Mouse (Mus musculus) megakaryocyte, adult 5-6 weeks (primary cell): Measurements from ENCODE around the gene Gpr34. TPM values are rescaled to one million over a fixed set of nuclear protein-coding genes. Genes with fewer than 3 reads are reported as not detected.
A peak's percentile ranks its signal among the peaks of the same experiment; 100 is the strongest.

Experiments
- ATAC-seq: 2 replicates; pipeline ENCODE4 v1.8.0; 2016; ENCODE audit warnings: mild to moderate bottlenecking, inconsistent platforms; ENCODE audit not compliant: poor library complexity, severe bottlenecking
- total RNA-seq, 2 experiments: library from RNA; stranded (forward) in 1 of 2; stranded (reverse) in 1 of 2; fragments of 153-499, 151-499 nt in 1 of 2; fragments of 221-1000, 200-1000 nt in 1 of 2; gene quantifications; 2 replicates each; pipeline versions ENCODE4 v1.2.3 to v1.2.4; 2015 to 2017

The Gpr34 gene
- total RNA-seq (2015) (5.5 and 10.6 TPM in 2 replicates), total RNA-seq (2017) (7.4 and 8.7 TPM in 2 replicates)

DNA sequence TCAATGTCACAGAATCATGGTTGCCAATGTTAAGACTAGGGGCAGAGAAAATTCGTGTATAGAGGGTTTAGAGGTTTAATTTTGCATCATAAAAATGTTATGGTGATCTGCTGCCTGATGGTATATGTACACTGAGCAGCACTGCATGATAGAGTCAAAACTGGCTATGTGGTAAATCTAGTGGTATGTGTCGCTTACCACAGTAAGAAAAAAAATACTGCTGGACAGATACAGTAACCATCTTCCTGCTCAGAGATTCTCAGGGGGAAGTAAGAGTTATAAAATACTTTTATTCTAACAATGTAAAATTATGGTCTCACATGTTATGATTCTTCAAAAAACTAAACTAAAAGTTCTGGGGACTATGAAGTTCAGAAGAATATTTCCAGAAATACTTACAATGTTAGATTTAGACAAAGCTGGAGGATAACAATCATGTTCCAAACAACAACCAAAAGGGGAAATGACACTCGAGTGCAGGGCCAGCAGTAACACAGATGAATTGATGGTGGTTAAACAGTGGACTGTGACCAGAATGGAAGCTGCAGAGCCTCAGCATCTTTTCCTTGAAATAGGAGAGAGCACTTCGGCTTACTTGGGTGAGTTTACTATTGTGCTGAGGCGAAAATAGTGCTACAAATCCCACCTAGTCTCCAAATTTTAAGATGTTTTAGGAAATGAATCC lies at the start of gene Gpr34:
Gpr34 (plus strand) TSS at position 491 of the 685 bp plus-strand sequence.
- ATAC-seq: peak; percentile 71

DNA sequence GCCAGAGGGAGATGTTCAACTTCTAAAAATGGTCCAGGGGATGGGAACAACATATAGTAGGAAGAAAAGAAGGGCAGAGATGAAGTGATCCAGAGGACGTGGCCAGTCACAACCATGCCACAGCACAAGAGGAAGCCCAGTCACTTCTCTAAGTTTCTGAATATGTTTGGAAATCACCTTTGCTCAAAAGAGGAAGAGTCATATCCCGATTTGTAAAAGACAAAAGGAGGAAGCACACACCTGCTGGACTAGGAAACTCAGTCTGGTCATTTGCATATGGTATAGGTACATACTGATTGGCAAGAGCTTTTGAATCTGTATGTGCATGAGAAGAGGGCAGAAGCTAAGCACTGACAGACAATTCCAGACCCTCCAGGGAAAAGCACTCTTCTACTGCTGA lies 32.5 kb upstream of the Gpr34 start:
- peak; percentile 95 for ATAC-seq

DNA sequence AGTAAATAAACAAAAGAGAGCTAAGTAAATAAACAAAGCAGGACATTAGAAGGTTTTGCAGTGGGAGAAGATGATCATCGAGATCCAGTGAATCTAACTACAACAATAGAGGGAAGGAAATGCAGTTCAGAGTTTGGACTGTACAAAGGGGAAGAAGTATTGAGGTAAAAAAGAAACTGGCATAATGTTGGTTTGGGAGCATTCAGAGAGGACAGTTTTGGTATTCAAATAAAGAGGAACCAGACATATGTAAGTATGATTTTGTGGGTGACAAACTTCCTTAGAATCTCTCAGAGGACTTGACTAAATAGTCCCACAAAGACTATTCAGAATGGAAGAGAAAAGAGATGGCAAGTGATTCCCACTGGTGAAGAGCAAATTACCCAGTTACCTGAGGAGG lies 31.9 kb upstream of the Gpr34 start:
- ATAC-seq: peak; percentile 77

DNA sequence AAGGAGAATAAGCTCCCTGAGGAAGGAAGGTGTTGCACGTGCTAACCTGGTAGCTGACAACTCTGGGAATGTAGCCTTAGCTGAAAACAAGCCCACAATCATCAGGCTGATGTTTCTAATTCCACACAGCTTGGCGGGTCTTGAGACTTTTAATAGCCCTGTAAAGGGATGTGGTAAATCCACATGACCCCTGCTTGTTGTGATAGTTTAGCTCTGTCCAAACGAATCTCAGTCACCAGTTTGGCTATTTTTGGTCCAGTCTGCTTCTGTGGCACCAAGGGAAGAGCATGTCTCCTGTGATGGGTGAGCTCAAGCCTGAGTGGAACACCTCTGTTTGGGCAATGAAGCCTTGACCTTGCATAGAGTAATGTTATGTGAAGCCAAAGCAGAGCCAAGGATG lies 25.1 kb upstream of the Gpr34 start:
- ATAC-seq: no peak

DNA sequence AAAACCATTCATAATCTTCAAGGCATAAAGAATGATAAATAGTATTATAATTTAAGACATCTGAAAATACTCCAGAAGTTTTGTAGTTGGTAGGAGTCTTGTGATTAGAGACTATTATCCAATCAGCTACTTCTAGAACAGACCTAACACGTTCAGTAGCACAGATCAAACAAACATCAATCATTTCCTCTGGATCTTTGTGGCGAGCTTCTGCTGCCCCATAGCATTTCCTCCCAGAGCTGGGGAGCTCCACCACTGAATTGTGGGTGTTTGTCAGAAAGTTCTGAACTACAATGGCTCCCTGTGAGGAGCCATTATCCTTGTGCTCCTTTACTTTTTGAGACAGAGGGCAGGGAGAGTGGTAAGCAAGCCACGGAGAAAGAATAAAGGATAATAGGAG lies 24.1 kb upstream of the Gpr34 start:
- ATAC-seq: no peak

DNA sequence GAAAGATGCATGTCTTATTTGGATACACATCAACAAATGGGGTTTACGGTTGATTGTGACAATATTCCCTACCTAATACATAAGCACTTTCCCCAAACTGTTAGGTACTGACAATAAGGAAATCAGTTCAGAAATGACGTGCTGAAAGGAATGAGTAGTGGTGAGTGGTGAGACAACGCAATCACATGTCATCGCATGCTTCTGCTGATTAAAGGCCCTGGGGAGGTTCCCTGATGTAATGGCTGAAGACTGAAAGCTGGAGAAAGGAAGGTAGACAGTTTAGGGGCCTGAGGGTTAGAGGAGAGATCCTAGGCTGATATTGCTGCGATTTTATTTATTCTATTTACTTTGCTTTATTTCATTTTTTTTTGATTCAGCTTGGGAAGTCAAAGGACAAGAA lies 20.8 kb upstream of the Gpr34 start:
- ATAC-seq: no peak

DNA sequence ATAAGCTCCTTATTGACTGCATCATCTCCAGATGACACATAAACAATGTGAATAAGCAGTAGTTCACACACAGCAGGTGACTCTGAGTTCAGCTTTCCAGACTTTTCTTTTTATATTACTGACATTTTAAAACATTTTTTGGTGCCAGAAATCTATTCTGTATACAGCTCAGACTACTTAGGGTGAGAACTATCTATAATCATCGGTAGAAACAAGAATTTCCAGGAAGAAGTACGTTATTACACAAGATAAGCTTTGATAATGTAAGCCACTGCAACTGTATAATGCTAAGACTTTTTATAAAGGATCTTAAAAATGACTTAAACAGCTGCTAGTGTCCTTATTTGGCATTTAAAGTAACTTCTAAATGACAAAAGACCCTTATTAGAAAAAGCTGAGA lies 19.8 kb upstream of the Gpr34 start:
- no peak for ATAC-seq

DNA sequence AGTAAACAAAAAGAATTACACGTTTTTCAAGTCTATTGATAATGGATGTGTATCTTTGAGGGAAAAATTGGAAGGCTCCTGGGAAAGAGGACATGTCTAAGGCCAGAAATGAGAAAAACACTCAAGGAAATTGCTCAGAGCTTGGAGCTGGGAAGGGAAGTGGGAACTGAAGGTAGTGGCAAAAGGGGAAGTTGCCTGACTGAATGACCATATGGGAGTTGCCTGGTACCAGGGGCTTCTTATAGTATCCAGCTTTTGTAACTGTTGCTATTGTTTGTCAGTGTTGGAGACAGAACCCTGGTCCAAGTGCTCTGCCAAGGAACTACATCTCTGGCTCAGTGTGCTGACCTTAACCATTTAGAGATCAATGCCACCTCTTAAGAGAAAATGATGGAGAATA lies 15.2 kb upstream of the Gpr34 start:
- peak; percentile 67 for ATAC-seq

DNA sequence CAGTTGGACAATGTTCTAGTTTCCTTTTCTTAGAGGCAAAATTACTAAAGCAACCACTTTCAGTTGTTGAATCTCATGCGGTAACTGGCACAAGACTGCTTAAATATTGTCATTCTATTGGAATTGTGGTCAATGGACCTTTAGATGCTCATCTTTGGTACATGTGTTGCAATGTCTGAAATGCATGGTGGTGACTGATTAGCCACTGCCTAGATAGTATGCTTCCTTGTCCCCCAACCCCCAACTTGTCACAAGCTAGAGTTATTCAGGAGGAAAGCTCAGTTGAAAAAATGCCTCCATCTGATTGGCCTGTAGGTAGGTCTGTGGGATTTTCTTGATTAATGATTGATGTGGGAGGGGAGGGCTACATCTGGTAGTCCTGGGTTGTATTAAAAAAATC lies 14.6 kb upstream of the Gpr34 start:
- ATAC-seq: 0 out of 2 replicates have a peak, but pooled peaks have one; percentile 30

DNA sequence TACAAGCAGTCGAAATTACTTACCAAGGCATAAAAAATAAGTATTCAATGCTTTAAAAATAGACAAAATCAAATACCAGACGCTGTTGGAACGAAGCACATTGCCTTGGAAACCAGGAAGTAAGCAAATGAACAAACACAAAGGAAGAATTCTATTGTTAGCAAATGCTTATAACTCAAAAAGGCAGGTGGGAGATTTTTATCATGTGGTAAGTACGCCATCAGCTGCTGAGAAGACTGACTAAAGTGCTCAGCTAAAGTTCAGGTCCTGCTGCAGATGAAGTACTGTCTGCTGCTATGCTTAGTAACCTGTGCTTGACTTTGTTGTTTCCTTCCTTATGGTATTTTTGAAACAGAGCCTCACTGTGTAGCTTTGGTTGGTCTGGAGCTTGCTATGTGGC lies 13.4 kb upstream of the Gpr34 start:
- ATAC-seq: no peak

DNA sequence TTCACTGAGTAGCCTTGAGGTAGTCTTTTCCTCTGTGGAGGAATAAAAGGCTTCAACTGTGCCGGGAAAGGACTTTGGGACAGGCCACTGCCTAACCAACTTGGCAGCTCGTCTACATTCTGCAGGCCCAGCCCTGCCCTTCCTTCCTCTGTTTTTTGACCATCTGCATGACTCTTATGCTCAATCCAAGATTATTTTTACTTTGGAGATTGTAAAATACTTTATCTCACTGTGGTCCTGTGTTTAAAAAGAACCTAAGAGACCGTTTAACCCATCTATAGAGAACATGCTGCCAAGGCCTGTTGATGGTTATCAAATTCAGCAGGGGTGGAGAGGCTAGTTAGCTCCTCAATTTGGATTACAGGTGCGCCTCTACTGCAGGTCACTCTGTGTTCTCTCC lies 10.4 kb upstream of the Gpr34 start:
- no peak for ATAC-seq

DNA sequence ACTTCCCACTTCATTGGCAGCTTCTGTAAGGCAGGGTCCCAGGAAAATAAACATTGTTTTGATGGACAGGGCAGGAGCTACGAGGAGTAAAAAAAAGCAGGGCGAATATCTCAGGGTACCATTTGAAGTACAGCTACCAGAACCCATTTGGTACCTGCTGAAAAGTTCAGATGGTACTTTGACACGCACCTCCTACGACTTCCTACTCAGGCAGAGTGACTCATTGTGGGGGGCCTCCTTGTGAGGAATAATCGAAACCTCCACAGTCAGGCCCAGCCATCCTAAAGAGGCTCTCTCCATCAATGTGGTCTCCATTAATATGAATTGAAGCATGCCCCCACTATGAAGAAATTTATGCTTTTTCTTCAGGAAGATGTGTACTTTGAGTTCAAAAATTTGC lies 9.2 kb upstream of the Gpr34 start:
- ATAC-seq: no peak

DNA sequence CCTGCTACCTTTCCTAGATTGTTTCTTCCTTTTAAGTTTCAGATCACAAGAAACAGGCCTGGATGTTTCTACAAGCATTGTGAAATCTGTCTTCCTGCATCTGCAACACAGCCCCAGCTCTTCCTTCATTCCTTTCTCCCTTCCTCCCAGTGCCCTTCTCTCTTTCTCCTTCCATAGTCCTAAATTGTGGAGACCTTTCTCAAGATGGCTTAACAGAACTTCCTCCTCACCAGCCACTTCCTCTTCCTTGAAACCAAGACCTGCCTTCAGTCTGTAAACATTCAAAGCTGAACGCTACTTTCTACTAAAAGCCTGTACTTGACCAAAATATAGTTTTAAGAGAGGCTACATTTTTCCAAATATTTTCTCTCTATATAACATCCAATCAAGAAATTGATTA lies 4.5 kb downstream of the Gpr34 start:
- ATAC-seq: peak; percentile 90

DNA sequence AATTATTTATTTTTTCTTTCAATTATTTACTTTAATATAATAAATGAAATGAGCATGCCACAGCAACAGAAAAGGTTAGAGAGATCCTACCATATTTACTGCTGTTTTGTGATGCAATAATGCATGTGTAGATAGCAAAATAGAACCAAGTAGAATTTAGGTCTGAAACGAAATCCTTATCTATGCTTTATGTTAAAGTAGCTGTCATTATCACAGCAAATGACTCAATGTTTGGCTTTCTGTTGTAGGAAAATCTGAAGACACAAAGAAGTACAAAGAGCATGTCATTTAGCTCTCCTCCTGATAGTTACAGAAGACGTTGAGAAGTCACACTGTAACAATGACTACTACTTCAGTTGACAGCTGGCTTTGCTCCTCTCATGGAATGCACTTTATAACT lies 7.0 kb downstream of the Gpr34 start:
- no peak for ATAC-seq

DNA sequence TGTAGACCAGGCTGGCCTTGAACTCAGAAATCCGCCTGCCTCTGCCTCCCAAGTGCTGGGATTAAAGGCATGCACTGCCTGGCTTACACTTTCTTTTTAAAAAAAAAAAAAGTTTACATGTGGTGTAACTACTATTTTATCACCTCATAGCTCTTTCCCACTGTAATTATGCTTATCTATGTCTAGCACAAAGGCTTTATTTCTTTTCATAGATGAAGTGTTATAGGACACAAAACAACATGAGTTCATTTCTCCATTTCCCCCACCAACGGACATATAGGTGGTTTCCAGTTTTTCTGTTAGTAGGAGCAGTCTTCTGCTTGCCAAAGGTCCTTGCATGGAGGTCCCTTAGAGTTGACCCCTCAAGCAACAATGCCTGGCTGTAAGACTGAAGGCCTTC lies 20.0 kb downstream of the Gpr34 start:
- ATAC-seq: no peak

DNA sequence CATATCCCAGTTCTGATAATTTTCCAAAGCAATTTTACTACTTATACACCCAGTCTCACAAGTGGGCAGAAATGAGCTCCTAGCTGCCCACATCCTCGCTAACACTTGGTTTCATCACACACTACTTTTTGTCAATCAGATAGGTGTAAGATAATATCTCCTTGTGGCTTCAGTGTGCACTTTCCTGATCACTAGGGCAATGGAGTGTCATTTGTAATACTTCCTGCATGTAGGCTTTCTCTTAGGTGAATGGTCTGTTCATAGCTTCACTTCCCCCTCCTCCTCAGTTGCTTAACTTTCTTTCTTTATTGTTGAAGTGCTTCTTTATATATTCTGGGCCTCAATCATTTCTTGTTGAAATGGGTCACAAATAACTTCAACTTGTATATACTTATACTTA lies 20.4 kb downstream of the Gpr34 start:
- ATAC-seq: peak; percentile 62

DNA sequence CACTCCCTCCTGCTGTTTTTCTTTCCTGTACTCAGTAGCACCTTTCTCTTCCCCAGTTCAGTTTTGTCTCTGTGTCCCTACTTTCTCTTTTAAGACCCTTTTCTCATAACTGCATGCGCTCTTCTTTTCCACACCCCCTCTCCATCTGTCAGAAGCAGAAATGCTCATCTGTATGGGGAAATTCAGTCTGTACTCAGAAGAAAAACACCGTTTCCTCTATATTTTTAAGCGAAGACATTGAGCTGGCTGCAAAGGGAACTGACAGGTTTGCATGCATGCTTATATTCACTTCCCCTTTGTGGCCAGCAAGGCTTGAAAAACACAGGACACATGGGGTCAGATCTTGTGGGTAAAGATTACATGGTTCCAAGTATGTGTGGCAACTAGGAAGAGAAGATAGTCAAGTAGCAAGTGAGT lies 23.1 kb downstream of the Gpr34 start:
- ATAC-seq: peak; percentile 88

DNA sequence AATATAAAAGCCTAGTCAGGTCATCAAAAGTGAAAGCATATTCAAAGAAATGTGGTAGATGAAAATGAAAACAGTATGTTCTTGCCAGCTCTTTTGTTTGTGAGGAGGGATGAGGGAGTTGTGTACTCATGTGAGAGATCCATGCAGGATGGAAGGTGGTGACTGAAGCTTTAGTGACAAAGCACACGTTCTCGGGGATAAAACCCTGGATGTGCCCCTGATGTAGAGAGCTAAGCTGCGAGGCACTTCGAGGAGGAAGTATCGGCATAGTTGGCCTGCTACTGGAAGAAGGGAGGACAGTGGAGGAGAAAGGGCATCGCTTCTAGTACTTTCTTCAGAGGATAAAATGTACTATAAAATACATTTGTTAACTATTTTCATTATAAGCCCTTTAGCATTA lies 24.0 kb downstream of the Gpr34 start:
- ATAC-seq: no peak

DNA sequence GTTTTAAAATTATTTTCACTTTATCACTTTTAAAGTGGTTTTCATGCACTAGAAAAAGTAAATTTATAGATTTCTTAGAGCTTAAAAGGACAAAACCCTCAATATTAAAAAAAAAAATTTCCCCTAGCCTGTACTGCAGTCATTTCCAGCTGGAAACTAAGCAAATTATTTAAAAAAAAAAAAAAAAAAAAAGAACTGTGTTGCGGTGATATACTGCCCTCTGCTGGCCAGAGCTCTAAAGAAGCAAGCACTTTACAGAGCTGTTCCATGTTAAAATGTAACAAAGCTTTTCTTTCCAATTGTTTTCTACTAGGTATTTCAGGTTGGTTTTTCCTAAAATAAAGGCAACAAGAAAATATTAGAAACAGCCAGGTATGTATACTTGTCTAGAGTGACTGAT lies 24.8 kb downstream of the Gpr34 start:
- ATAC-seq: no peak

DNA sequence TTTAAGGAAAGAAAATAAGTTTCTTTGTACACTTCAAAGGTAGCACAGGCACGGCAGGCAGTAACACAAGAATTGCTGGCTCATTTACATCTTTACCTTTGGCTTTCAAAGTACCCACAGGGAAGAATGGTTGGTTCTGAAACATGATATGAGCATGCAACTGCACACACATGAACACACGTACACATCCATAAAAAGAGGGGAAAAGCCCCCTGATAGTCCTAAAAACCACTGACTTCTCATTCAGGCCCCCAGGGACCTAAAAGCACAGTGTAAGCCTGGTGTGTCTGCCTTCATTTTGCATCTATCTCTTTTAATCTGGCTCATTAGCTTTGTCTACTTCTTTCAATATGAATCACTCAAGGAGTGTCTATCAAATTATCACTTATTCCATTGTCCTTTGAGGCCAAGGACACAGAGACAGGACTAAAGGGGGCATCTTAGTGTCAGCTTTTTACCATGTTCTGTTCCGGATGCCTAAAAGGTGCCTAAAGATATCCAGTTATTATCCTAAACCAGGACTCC lies 26.8 kb downstream of the Gpr34 start:
- ATAC-seq: no peak

DNA sequence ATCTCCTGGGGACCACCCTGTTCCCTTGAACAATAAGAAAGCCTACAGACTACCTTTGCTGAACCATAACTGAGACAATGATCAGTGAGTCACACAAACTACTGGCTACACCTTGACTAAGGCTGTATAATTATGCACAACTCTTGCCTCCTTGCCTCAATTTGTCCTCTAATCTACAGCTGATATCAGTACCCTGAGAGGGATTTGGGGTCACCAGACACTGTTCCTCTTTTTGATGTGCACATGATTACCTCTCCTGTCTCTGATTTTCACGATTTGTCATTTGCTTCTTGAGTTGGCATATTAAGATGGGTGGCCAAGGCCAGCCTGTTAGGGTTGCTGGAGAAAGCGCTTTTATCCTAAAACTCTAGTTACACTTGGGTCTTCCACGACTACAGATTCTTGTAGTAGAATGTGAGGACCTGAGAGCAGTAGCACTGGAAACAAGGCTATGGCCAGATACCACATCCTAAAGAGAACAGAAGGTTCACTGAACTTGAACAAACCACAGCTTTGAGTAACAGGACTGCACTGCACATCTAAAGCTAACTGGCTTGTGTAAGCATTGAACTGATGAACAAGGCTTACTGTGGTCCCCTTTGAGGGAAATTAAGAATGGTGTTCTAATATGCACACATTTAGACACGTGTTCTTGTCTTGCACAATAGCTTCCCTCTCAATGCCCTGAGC lies 27.5 kb downstream of the Gpr34 start:
- ATAC-seq: no peak

DNA sequence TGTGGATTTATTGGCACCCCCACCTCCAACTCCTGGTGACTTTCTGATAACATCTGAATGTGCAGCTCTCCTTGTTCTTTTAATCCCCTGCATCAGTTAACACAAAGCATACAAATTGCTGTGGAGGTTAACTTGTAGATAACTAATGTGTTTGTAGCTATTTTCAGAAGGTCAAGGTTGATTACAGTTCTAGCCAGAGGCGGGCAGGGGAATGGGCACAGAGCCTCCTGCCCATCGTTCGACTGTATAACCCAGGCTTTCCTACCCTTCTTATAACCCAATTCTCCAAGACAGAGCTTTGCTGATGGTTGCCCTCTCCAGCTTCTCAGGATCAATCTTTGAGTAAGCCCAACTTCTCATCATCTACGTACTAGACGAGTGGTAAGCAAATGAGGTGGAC lies 29.2 kb downstream of the Gpr34 start, which contains the start of gene Gpr82:
Gpr82 (plus strand) TSS at position 301 of the 400 bp plus-strand sequence.
- no peak for ATAC-seq
